Mouse (Mus musculus): ENCODE data around the gene Isg20l2. TPM values are rescaled to one million over a fixed set of nuclear protein-coding genes. Genes with fewer than 3 reads are reported as not detected.

Isg20l2 gene
- polyA plus RNA-seq, 1 experiment from 2014 or later = 20.2 TPM

DNA sequence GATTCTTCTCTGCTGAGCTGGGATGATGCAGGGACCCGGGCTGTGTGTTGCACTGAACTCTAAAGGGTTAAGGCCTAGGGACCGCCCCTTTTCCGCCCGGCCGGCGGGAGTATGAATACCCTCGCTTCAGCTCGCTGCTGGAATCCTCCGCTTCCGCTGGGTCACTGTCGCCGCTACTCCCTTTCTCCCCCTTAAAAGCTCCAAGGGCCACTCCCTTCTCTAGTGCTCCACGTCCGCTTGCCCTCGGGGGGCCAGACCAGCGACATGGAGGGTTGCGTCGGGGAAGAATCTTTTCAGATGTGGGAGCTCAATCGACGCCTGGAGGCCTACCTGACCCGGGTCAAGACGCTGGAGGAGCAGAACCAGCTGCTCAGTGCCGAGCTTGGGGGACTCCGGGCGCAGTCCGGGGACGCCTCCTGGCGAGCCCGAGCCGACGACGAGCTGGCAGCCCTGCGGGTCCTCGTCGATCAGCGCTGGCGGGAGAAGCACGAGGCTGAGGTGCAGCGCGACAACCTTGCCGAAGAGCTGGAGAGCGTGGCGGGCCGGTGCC lies 40.9 kb downstream of the Isg20l2 start, which contains the start of gene Nes:
TSS of gene Nes (plus strand) at position 140 of the 550 bp plus-strand sequence.
- Histone ChIP-seq H3K4me1 (replicated peaks; ENCODE audit: control insufficient read depth, insufficient read depth) (no peaks in the 10 kb centered on the region), H3K9ac (ENCODE audit: low read length) (peak within 1 kb of the TSS; percentile 63), H3K9me3 (ENCODE audit: control insufficient read depth, low read length) (no peaks in the 10 kb centered on the region), H3K4me3 (ENCODE audit: low read depth, low read length) (peak within 1 kb of the TSS; percentile 50), H3K36me3 (ENCODE audit: control insufficient read depth, insufficient read depth, low read length) (no peaks in the 10 kb centered on the region), H3K27me3 (ENCODE audit: control insufficient read depth, insufficient read depth, low read length) (no peaks in the 10 kb centered on the region), H3K27ac (replicated peaks) (peak within 1 kb of the TSS; percentile 69; the same call in 1 of the 2 replicates), H3K4me2 (replicated peaks; ENCODE audit: low read depth) (peak within 1 kb of the TSS; percentile 76)
- TF ChIP-seq EP300 (optimal IDR thresholded peaks at IDR 0.05) (no peak), CTCF (IDR thresholded peaks at IDR 0.05; ENCODE audit: low read depth) (no peak)
- WGBS = under 1% methylated on average over 44 of the region's 44 CpGs
- peak; percentile 54 for DNase-seq (ENCODE audit: low spot score)
- peak; percentile 64; the same call in 1 of the 2 replicates for ATAC-seq (ENCODE audit: low FRiP score, low TSS enrichment)

GRCm38 (mm10) chr3:87971489-87972202 lies 41.5 kb downstream of the Isg20l2 start:
- Histone ChIP-seq H3K4me2 (replicated peaks; ENCODE audit: low read depth) (peak overlapping the region; percentile 76), H3K36me3 (ENCODE audit: control insufficient read depth, insufficient read depth, low read length) (no peaks in the 10 kb centered on the region), H3K4me3 (ENCODE audit: low read depth, low read length) (peak overlapping the region; percentile 50), H3K4me1 (replicated peaks; ENCODE audit: control insufficient read depth, insufficient read depth) (no peaks in the 10 kb centered on the region), H3K9me3 (ENCODE audit: control insufficient read depth, low read length) (no peaks in the 10 kb centered on the region), H3K27ac (replicated peaks) (peak overlapping the region; percentile 35; the same call in 1 of the 2 replicates), H3K27me3 (ENCODE audit: control insufficient read depth, insufficient read depth, low read length) (no peaks in the 10 kb centered on the region), H3K9ac (ENCODE audit: low read length) (peak overlapping the region; percentile 63)
- ATAC-seq (ENCODE audit: low FRiP score, low TSS enrichment) = peak; percentile 33; the same call in 1 of the 2 replicates
- WGBS = under 1% methylated on average over 50 of the region's 60 CpGs
- no peak for TF ChIP-seq EP300 (optimal IDR thresholded peaks at IDR 0.05)
- TF ChIP-seq CTCF (IDR thresholded peaks at IDR 0.05; ENCODE audit: low read depth) = no peak
- no peak for DNase-seq (ENCODE audit: low spot score)

DNA sequence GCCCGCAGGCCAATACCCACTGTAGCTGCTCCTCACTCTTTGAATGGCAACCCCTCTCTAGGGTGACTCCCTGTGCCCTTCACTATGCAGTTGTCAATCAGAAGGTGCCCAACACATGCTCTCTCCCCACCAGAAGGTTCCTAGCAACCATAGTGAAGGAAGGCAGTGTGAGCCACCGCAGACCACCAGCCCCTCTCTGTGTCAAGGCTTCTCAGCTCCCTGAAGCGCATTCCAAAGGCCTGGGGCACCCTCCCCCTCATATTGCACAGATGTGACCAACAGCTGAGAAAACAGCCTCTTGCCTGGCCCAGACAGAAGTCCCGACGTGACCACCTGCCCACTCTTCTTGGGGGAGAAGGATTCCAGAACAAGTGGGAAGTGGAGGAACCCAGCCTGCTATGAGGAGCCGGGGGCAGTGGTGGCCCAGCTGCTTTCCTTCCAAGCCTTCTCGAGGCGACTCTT lies 42.1 kb downstream of the Isg20l2 start:
- Histone ChIP-seq H3K4me1 (replicated peaks; ENCODE audit: control insufficient read depth, insufficient read depth) (no peaks in the 10 kb centered on the region), H3K9me3 (ENCODE audit: control insufficient read depth, low read length) (no peaks in the 10 kb centered on the region), H3K27ac (replicated peaks) (no peak overlapping the region), H3K9ac (ENCODE audit: low read length) (peak overlapping the region; percentile 63; the same call in 1 of the 2 replicates), H3K4me3 (ENCODE audit: low read depth, low read length) (peak overlapping the region; percentile 50), H3K27me3 (ENCODE audit: control insufficient read depth, insufficient read depth, low read length) (no peaks in the 10 kb centered on the region), H3K36me3 (ENCODE audit: control insufficient read depth, insufficient read depth, low read length) (no peaks in the 10 kb centered on the region; the same call in 1 of the 2 replicates), H3K4me2 (replicated peaks; ENCODE audit: low read depth) (peak overlapping the region; percentile 76)
- ATAC-seq (ENCODE audit: low FRiP score, low TSS enrichment) (no peak), DNase-seq (ENCODE audit: low spot score) (no peak)
- TF ChIP-seq CTCF (IDR thresholded peaks at IDR 0.05; ENCODE audit: low read depth) (no peak), EP300 (optimal IDR thresholded peaks at IDR 0.05) (no peak)
- WGBS = 29% methylated on average over 8 of the region's 8 CpGs

- Histone ChIP-seq H3K4me3 (ENCODE audit: low read depth, low read length) (peak overlapping the region; percentile 50), H3K9me3 (ENCODE audit: control insufficient read depth, low read length) (no peaks in the 10 kb centered on the region), H3K4me2 (replicated peaks; ENCODE audit: low read depth) (peak overlapping the region; percentile 76), H3K4me1 (replicated peaks; ENCODE audit: control insufficient read depth, insufficient read depth) (no peaks in the 10 kb centered on the region), H3K27me3 (ENCODE audit: control insufficient read depth, insufficient read depth, low read length) (no peaks in the 10 kb centered on the region), H3K27ac (replicated peaks) (no peak overlapping the region), H3K9ac (ENCODE audit: low read length) (peak overlapping the region; percentile 48), H3K36me3 (ENCODE audit: control insufficient read depth, insufficient read depth, low read length) (no peaks in the 10 kb centered on the region; the same call in 1 of the 2 replicates)
- TF ChIP-seq CTCF (IDR thresholded peaks at IDR 0.05; ENCODE audit: low read depth) (no peak), EP300 (optimal IDR thresholded peaks at IDR 0.05) (no peak)
- DNase-seq (ENCODE audit: low spot score) (no peak), ATAC-seq (ENCODE audit: low FRiP score, low TSS enrichment) (no peak)
- WGBS = 35% methylated on average over 5 of the region's 5 CpGs
These were observed 42.7 kb downstream of the Isg20l2 start for GRCm38 (mm10) chr3:87972776-87973175.

DNA sequence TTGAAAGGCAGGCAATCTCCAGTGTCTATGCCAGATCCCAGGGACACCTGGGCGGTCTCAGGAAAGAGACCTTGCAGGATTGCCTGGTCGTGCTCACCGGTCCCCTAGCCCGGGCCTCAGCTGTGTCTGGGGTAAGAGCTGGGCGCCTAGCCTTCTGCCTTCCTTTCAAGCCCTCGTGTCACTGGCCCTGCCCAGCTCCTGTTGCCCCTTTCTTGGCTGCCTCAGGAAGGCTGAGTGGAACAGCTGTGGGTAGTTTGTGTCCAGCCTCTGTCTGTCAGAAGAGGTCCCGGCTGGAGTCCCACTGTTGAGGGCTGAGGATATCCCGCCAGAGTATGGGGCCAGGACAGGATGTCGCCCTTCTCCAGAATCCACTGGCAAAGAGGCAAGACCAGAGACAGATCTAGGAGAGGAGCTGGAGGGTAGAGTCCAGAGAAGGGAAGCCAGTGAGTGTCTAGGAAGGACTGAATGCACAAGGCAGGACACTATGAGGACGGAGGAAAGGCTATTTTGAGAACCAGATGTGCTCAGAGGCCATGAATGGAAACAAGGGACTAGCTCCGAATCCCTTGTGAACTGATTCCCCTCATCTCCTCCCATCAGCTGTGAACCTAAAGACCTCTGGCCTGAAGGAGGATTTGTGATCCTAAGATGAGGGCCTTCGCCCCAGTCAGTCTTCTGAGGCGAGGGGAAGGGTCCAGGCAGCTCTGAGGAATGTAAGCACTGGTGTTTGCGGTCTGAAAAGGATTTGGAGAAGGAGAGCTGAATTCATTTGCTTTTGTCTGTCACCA lies 43.7 kb downstream of the Isg20l2 start:
- ATAC-seq (ENCODE audit: low FRiP score, low TSS enrichment) = no peak
- Histone ChIP-seq H3K9me3 (ENCODE audit: control insufficient read depth, low read length) (no peaks in the 10 kb centered on the region), H3K4me1 (replicated peaks; ENCODE audit: control insufficient read depth, insufficient read depth) (no peaks in the 10 kb centered on the region), H3K27ac (replicated peaks) (peak overlapping the region; percentile 40), H3K4me2 (replicated peaks; ENCODE audit: low read depth) (peak overlapping the region; percentile 76), H3K36me3 (ENCODE audit: control insufficient read depth, insufficient read depth, low read length) (no peaks in the 10 kb centered on the region; the same call in 1 of the 2 replicates), H3K4me3 (ENCODE audit: low read depth, low read length) (peak overlapping the region; percentile 50; the same call in 1 of the 2 replicates), H3K27me3 (ENCODE audit: control insufficient read depth, insufficient read depth, low read length) (no peaks in the 10 kb centered on the region), H3K9ac (ENCODE audit: low read length) (peak overlapping the region; percentile 48)
- TF ChIP-seq CTCF (IDR thresholded peaks at IDR 0.05; ENCODE audit: low read depth) (no peak), EP300 (optimal IDR thresholded peaks at IDR 0.05) (no peak)
- WGBS = 54% methylated on average over 14 of the region's 14 CpGs
- no peak for DNase-seq (ENCODE audit: low spot score)

Measured in stomach, postnatal 0 days (tissue).